Mouse (Mus musculus) limb, embryonic 13.5 days (tissue): Measurements from ENCODE around the gene Wdr26. TPM values are rescaled to one million over a fixed set of nuclear protein-coding genes. Genes with fewer than 3 reads are reported as not detected.

Experiments used
- polyA plus RNA-seq: library from polyadenylated mRNA; unstranded; fragments of >200 nt; fragmentation: Nextera tagmentation; extraction: Ambion mirVana; gene quantifications from 2 replicates; pipeline ENCODE4 v1.2.1, GENCODE M21; 2015

Wdr26 gene
- polyA plus RNA-seq, 1 experiment from 2014 or later = 44.4 TPM

Other genes starting within 250 kb of the Wdr26 start
- 4.2 and 4.3 TPM in 2 replicates for gene Ephx1, start 191.1 kb downstream of the Wdr26 start, polyA plus RNA-seq
- gene 9130409I23Rik, start 160.8 kb downstream of the Wdr26 start, polyA plus RNA-seq = not detected in 2 replicates
- 49.0 and 52.5 TPM in 2 replicates for gene Nvl, start 67.8 kb downstream of the Wdr26 start, polyA plus RNA-seq
- gene Cnih4, start 67.3 kb downstream of the Wdr26 start, polyA plus RNA-seq = 94.1 and 96.1 TPM in 2 replicates
- 0.71 and 0.87 TPM in 2 replicates for gene Cnih3, start 140.6 kb upstream of the Wdr26 start, polyA plus RNA-seq